Comparison of ENCODE assay signal across 7 mouse cellular contexts in genomic region chrX:48422986-48423385, GRCm38 (mm10). TPM values are rescaled to one million over a fixed set of nuclear protein-coding genes. Genes with fewer than 3 reads are reported as not detected.
DNase-seq lines count a peak whose midpoint lies in the region; ATAC-seq and TF ChIP-seq lines count a peak whose summit lies in the region.

No protein-coding gene starts in this region.

- no peaks in the 10 kb centered on the region for H3K4me1 ChIP-seq in midbrain, embryonic 10.5 days
- no peaks in the 10 kb centered on the region for H3K4me1 ChIP-seq in midbrain, embryonic 16.5 days (ENCODE audit: control insufficient read depth, insufficient read depth, low read length)
- H3K4me1 ChIP-seq in embryonic fibroblast, embryonic 13.5 days (ENCODE audit: control insufficient read depth, insufficient read depth, low read length) = peaks cover 17% of the 10 kb centered on the region
- H3K4me1 ChIP-seq in lung, embryonic 16.5 days (replicated peaks; ENCODE audit: control insufficient read depth, insufficient read depth, low read length) = peaks cover 6% of the 10 kb centered on the region

- no peak overlapping the region for H3K4me3 ChIP-seq in midbrain, embryonic 10.5 days
- no peak overlapping the region for H3K4me3 ChIP-seq in midbrain, embryonic 16.5 days (ENCODE audit: low read depth, low read length)
- H3K4me3 ChIP-seq in embryonic fibroblast, embryonic 13.5 days (ENCODE audit: insufficient read depth, low read length) = no peak overlapping the region
- no peak overlapping the region for H3K4me3 ChIP-seq in lung, embryonic 16.5 days (ENCODE audit: low read length)

- no peak for TF ChIP-seq POLR2A in embryonic fibroblast, embryonic 13.5 days (IDR thresholded peaks at IDR 0.05; ENCODE audit: low read depth, low read length)

- H3K27me3 ChIP-seq in midbrain, embryonic 10.5 days (ENCODE audit: low read depth, poor library complexity, severe bottlenecking) = no peaks in the 10 kb centered on the region
- H3K27me3 ChIP-seq in midbrain, embryonic 16.5 days (ENCODE audit: control insufficient read depth, insufficient read depth, low read depth, low read length) = no peaks in the 10 kb centered on the region
- H3K27me3 ChIP-seq in lung, embryonic 16.5 days (ENCODE audit: control insufficient read depth, insufficient read depth, low read depth, low read length) = no peaks in the 10 kb centered on the region

- H3K9ac ChIP-seq in midbrain, embryonic 16.5 days (ENCODE audit: low read depth, low read length) = no peak overlapping the region
- no peak overlapping the region for H3K9ac ChIP-seq in lung, embryonic 16.5 days (ENCODE audit: low read length)

- no peaks in the 10 kb centered on the region for H3K36me3 ChIP-seq in midbrain, embryonic 10.5 days
- no peaks in the 10 kb centered on the region for H3K36me3 ChIP-seq in midbrain, embryonic 16.5 days (ENCODE audit: control insufficient read depth, insufficient read depth, low read length)
- no peaks in the 10 kb centered on the region for H3K36me3 ChIP-seq in lung, embryonic 16.5 days (ENCODE audit: control insufficient read depth, insufficient read depth, low read length)

- TF ChIP-seq CTCF in embryonic fibroblast, embryonic 13.5 days (IDR thresholded peaks at IDR 0.05; ENCODE audit: borderline replicate concordance, insufficient read depth, low read length) = no peak

- DNase-seq in midbrain, embryonic 10.5 days (ENCODE audit: low spot score) = peak; percentile 70
- peak; percentile 75 for DNase-seq in adrenal gland, adult 2 months
- DNase-seq in kidney, postnatal 36 days = peak; percentile 66 to 83
- peak; percentile 61 for DNase-seq in skeletal muscle tissue, adult 2 months (ENCODE audit: low read depth, low spot score)

- no peak overlapping the region for H3K27ac ChIP-seq in midbrain, embryonic 10.5 days (replicated peaks)
- no peak overlapping the region for H3K27ac ChIP-seq in midbrain, embryonic 16.5 days (ENCODE audit: low read length)
- peak overlapping the region; percentile 0; the same call in 1 of the 2 replicates for H3K27ac ChIP-seq in embryonic fibroblast, embryonic 13.5 days (ENCODE audit: insufficient read depth, low read length)
- H3K27ac ChIP-seq in lung, embryonic 16.5 days (ENCODE audit: low read length) = no peak overlapping the region

- no peak for ATAC-seq in midbrain, embryonic 16.5 days
- ATAC-seq in lung, embryonic 16.5 days (ENCODE audit: low read depth) = peak; percentile 62

- H3K9me3 ChIP-seq in midbrain, embryonic 10.5 days (replicated peaks) = no peaks in the 10 kb centered on the region
- no peaks in the 10 kb centered on the region for H3K9me3 ChIP-seq in midbrain, embryonic 16.5 days (replicated peaks; ENCODE audit: control insufficient read depth, low read length, poor library complexity, severe bottlenecking)
- H3K9me3 ChIP-seq in lung, embryonic 16.5 days (ENCODE audit: control insufficient read depth, low read length) = no peaks in the 10 kb centered on the region

- H3K4me2 ChIP-seq in midbrain, embryonic 16.5 days (ENCODE audit: low read length) = no peak overlapping the region
- H3K4me2 ChIP-seq in lung, embryonic 16.5 days (ENCODE audit: low read depth, low read length) = no peak overlapping the region

- 32% methylated on average over 4 of the region's 4 CpGs for WGBS in midbrain, embryonic 10.5 days
- WGBS in midbrain, embryonic 16.5 days = 32% methylated on average over 4 of the region's 4 CpGs
- 27% methylated on average over 4 of the region's 4 CpGs for WGBS in lung, embryonic 16.5 days

RNA-seq across cellular contexts. Expression of gene Elf4, which starts 39.9 kb away (rescaled TPM):
- polyA plus RNA-seq in midbrain, embryonic 10.5 days (2016; fragmentation: Nextera tagmentation; extraction: Ambion mirVana) = 1.8 and 2.0 TPM in 2 replicates
- 0.46 and 0.70 TPM in 2 replicates for polyA plus RNA-seq in midbrain, embryonic 16.5 days (2015; fragmentation: Nextera tagmentation; extraction: Ambion mirVana)
- 10 to 100 TPM in 1 of 2 experiments, 1 to 10 TPM in 1; 8.2 to 19.1 TPM for total RNA-seq in adrenal gland, adult 2 months (2021)
- polyA plus RNA-seq in adrenal gland, adult 2 months (2012; rRNA removed) = 8.1 and 13.5 TPM in 2 replicates
- polyA plus RNA-seq in embryonic fibroblast, embryonic 13.5 days (2011; ENCODE audit: insufficient read length, low read depth, missing spikeins) = 27.1 and 30.6 TPM in 2 replicates
- polyA plus RNA-seq in lung, embryonic 16.5 days (2015; fragmentation: Nextera tagmentation; extraction: Ambion mirVana) = 5.4 and 5.5 TPM in 2 replicates
